Mouse (Mus musculus) neural tube, embryonic 12.5 days (tissue): Measurements from ENCODE around the gene Maco1. TPM values are rescaled to one million over a fixed set of nuclear protein-coding genes. Genes with fewer than 3 reads are reported as not detected.
A peak's percentile ranks its signal among the peaks of the same experiment; 100 is the strongest.

Source experiments
- ATAC-seq: fragments of 200-750 bp; cut with Nextera tagmentation; 2 replicates; pipeline ENCODE4 v1.8.0; 2017; ENCODE audit warnings: low read depth, mild to moderate bottlenecking, moderate TSS enrichment, moderate library complexity; ENCODE audit not compliant: low FRiP score
- H3K27ac ChIP-seq: fragments of 300-500 bp; sonication (generic); 2 replicates; pipeline ENCODE4 v1.5.1; 2016
- H3K27me3 ChIP-seq: fragments of 300-500 bp; sonication (generic); replicated peaks from 2 replicates; pipeline ENCODE4 v1.6.1; 2016; ENCODE audit warnings: mild to moderate bottlenecking
- H3K36me3 ChIP-seq: fragments of 300-500 bp; sonication (generic); 2 replicates; pipeline ENCODE4 v1.6.1; 2016; ENCODE audit warnings: mild to moderate bottlenecking
- H3K4me1 ChIP-seq: fragments of 300-500 bp; sonication (generic); 2 replicates; pipeline ENCODE4 v1.6.1; 2016
- H3K4me2 ChIP-seq: fragments of 300-500 bp; sonication (generic); replicated peaks from 2 replicates; pipeline ENCODE4 v1.6.1; 2016; ENCODE audit warnings: mild to moderate bottlenecking
- H3K4me3 ChIP-seq: fragments of 300-500 bp; sonication (generic); 2 replicates; pipeline ENCODE4 v1.5.1; 2016
- H3K9ac ChIP-seq: fragments of 300-500 bp; sonication (generic); 2 replicates; pipeline ENCODE4 v1.6.1; 2016; ENCODE audit warnings: mild to moderate bottlenecking
- H3K9me3 ChIP-seq: fragments of 300-500 bp; sonication (generic); 2 replicates; pipeline ENCODE4 v1.6.1; 2016; ENCODE audit warnings: mild to moderate bottlenecking
- WGBS: fragments of 180-500 bp; shearing (Covaris S2); methylation state at CpG from one replicate; pipeline ENCODE4 v1.1.7; 2016; 5-methylcytosine and 5-hydroxymethylcytosine counted together
- polyA plus RNA-seq: library from polyadenylated mRNA; unstranded; fragments of >200 nt; fragmentation: Nextera tagmentation; extraction: Ambion mirVana; gene quantifications from 2 replicates; pipeline ENCODE4 v1.2.1, GENCODE M21; 2016

Maco1 gene
- 92.8 and 96.9 TPM in 2 replicates for polyA plus RNA-seq

DNA sequence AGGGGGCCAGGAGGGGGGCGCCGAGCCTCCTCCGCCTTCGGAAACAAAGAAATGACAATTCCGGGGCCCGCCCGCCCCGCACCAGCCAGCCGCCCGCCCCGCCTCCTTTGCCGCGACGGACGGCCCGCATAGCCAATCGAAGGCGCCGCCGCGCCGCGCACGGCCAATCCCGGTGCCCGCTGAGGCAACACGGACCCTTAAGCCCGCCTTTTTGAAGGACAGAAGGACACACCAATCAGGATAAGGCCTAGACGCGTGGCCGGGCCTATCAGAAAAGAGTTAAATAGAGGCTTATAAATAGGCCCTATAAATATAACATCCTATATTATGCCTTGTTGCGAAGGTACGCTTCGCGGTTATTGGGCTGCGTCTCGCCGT is at the start of gene Maco1:
Maco1 (minus strand) TSS at position 87 of the 378 bp plus-strand sequence.
- Histone ChIP-seq H3K4me3 (peak within 1 kb of the TSS; percentile 99), H3K9me3 (no peaks in the 10 kb centered on the region), H3K36me3 (no peaks in the 10 kb centered on the region), H3K4me1 (peaks cover 21% of the 10 kb centered on the region), H3K27me3 (peaks cover 17% of the 10 kb centered on the region; the same call in 1 of the 2 replicates), H3K27ac (peak within 1 kb of the TSS; percentile 93), H3K4me2 (peak within 1 kb of the TSS; percentile 85), H3K9ac (peak within 1 kb of the TSS; percentile 99)
- peak; percentile 98 for ATAC-seq
- WGBS: under 1% methylated on average over 37 of the region's 38 CpGs

- no peak overlapping the region for H3K4me3 ChIP-seq
- H3K4me2 ChIP-seq: no peak overlapping the region
- ATAC-seq: no peak
- no peak overlapping the region for H3K27ac ChIP-seq
- H3K9ac ChIP-seq: no peak overlapping the region
- no peaks in the 10 kb centered on the region for H3K4me1 ChIP-seq
- H3K27me3 ChIP-seq: no peaks in the 10 kb centered on the region
- peaks cover 97% of the 10 kb centered on the region for H3K36me3 ChIP-seq
- 94% methylated on average over 8 of the region's 8 CpGs for WGBS
- H3K9me3 ChIP-seq: no peaks in the 10 kb centered on the region
Measured at GRCm38 (mm10) chr4:134901126-134901525, 48.0 kb upstream of the Maco1 start.

GRCm38 (mm10) chr4:134897256-134897655 is 44.1 kb upstream of the Maco1 start:
- ATAC-seq: no peak
- no peak overlapping the region for H3K4me3 ChIP-seq
- H3K36me3 ChIP-seq: peaks cover 63% of the 10 kb centered on the region
- no peaks in the 10 kb centered on the region for H3K9me3 ChIP-seq
- H3K4me2 ChIP-seq: no peak overlapping the region
- no peak overlapping the region for H3K27ac ChIP-seq
- H3K4me1 ChIP-seq: 0 out of 2 replicates have a peak, but pooled peaks cover 3% of the 10 kb centered on the region
- no peak overlapping the region for H3K9ac ChIP-seq
- no peaks in the 10 kb centered on the region for H3K27me3 ChIP-seq
- 87% methylated on average over 6 of the region's 6 CpGs for WGBS

DNA sequence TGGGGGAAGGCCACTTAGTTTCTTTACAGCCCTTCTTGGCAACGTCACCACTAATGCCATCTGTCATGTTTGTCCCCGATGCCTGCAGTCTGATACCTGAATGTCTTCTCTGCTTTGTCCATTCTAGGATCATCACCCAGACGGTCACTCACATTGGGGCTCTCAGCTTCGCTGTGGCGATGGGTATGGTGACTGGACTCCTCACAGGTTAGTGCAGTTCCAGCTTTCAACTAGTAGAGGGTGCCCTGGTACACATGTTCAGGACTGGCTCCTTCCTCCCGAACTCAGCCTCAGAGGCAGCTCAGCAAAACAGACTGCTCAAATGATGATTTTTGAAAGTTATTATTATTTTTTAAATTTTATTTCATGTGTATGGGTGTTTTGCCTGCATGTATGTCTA is 39.0 kb upstream of the Maco1 start:
- 83% methylated on average over 6 of the region's 6 CpGs for WGBS
- no peak overlapping the region for H3K9ac ChIP-seq
- H3K4me3 ChIP-seq: no peak overlapping the region
- peaks cover 14% of the 10 kb centered on the region for H3K36me3 ChIP-seq
- H3K27me3 ChIP-seq: no peaks in the 10 kb centered on the region
- ATAC-seq: no peak
- H3K27ac ChIP-seq: no peak overlapping the region
- H3K4me2 ChIP-seq: no peak overlapping the region
- no peaks in the 10 kb centered on the region for H3K9me3 ChIP-seq
- 0 out of 2 replicates have a peak, but pooled peaks cover 3% of the 10 kb centered on the region for H3K4me1 ChIP-seq

- no peak for ATAC-seq
- no peak overlapping the region for H3K9ac ChIP-seq
- no peak overlapping the region for H3K4me3 ChIP-seq
- H3K27me3 ChIP-seq: 0 out of 2 replicates have a peak, but pooled peaks cover 2% of the 10 kb centered on the region
- H3K9me3 ChIP-seq: no peaks in the 10 kb centered on the region
- no peak overlapping the region for H3K27ac ChIP-seq
- 91% methylated on average over 4 of the region's 4 CpGs for WGBS
- H3K4me2 ChIP-seq: no peak overlapping the region
- H3K4me1 ChIP-seq: peaks cover 5% of the 10 kb centered on the region; the same call in 1 of the 2 replicates
- H3K36me3 ChIP-seq: no peaks in the 10 kb centered on the region
Measured at GRCm38 (mm10) chr4:134884364-134884763, 31.2 kb upstream of the Maco1 start.

DNA sequence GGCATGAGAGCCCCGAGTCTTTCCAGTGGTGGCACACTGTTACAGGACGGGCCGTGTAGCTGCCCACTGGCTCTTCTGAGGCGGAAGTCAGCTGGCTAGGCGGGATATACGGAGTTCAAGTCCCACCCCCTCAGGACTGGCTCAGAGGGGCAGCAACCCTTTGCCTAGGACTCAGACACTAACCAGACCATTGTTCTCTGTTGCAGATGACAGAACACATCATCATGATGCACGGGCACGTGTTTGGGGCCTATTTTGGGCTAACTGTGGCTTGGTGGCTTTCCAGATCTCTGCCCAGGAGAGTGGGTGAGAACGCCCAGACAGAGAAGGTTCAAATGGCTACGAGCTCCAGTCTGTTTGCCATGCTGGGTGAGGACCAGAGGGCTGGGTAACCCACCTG is 30.7 kb upstream of the Maco1 start:
- 90% methylated on average over 10 of the region's 10 CpGs for WGBS
- Histone ChIP-seq H3K27me3 (0 out of 2 replicates have a peak, but pooled peaks cover 2% of the 10 kb centered on the region), H3K4me2 (no peak overlapping the region), H3K9me3 (no peaks in the 10 kb centered on the region), H3K4me1 (peaks cover 6% of the 10 kb centered on the region; the same call in 1 of the 2 replicates), H3K9ac (no peak overlapping the region), H3K4me3 (no peak overlapping the region), H3K36me3 (no peaks in the 10 kb centered on the region), H3K27ac (no peak overlapping the region)
- ATAC-seq: no peak

GRCm38 (mm10) chr4:134883266-134883665 is 30.1 kb upstream of the Maco1 start:
- WGBS: 29% methylated on average over 7 of the region's 7 CpGs
- no peaks in the 10 kb centered on the region for H3K36me3 ChIP-seq
- H3K4me3 ChIP-seq: no peak overlapping the region
- 0 out of 2 replicates have a peak, but pooled peaks cover 2% of the 10 kb centered on the region for H3K27me3 ChIP-seq
- no peak overlapping the region for H3K4me2 ChIP-seq
- no peak for ATAC-seq
- H3K27ac ChIP-seq: no peak overlapping the region
- peaks cover 6% of the 10 kb centered on the region; the same call in 1 of the 2 replicates for H3K4me1 ChIP-seq
- H3K9me3 ChIP-seq: no peaks in the 10 kb centered on the region
- no peak overlapping the region for H3K9ac ChIP-seq

- H3K4me2 ChIP-seq: peak overlapping the region; percentile 60
- H3K9ac ChIP-seq: no peak overlapping the region
- peaks cover 6% of the 10 kb centered on the region; the same call in 1 of the 2 replicates for H3K4me1 ChIP-seq
- WGBS: 35% methylated on average over 6 of the region's 6 CpGs
- H3K27me3 ChIP-seq: 0 out of 2 replicates have a peak, but pooled peaks cover 2% of the 10 kb centered on the region
- H3K4me3 ChIP-seq: no peak overlapping the region
- H3K36me3 ChIP-seq: no peaks in the 10 kb centered on the region
- ATAC-seq: no peak
- no peak overlapping the region for H3K27ac ChIP-seq
- no peaks in the 10 kb centered on the region for H3K9me3 ChIP-seq
Measured at GRCm38 (mm10) chr4:134880041-134880440, 26.9 kb upstream of the Maco1 start.

GRCm38 (mm10) chr4:134879410-134879981 is 26.4 kb upstream of the Maco1 start:
- no peak overlapping the region for H3K27ac ChIP-seq
- H3K4me1 ChIP-seq: peaks cover 6% of the 10 kb centered on the region; the same call in 1 of the 2 replicates
- peak overlapping the region; percentile 60 for H3K4me2 ChIP-seq
- H3K36me3 ChIP-seq: no peaks in the 10 kb centered on the region
- H3K9ac ChIP-seq: no peak overlapping the region
- H3K4me3 ChIP-seq: no peak overlapping the region; the same call in 1 of the 2 replicates
- ATAC-seq: peak; percentile 17; the same call in 1 of the 2 replicates
- 0 out of 2 replicates have a peak, but pooled peaks cover 2% of the 10 kb centered on the region for H3K27me3 ChIP-seq
- WGBS: 4% methylated on average over 17 of the region's 17 CpGs
- H3K9me3 ChIP-seq: no peaks in the 10 kb centered on the region

GRCm38 (mm10) chr4:134876171-134876570 is 23.0 kb upstream of the Maco1 start:
- Histone ChIP-seq H3K36me3 (no peaks in the 10 kb centered on the region), H3K27me3 (no peaks in the 10 kb centered on the region), H3K4me3 (no peak overlapping the region), H3K9me3 (no peaks in the 10 kb centered on the region), H3K4me1 (peaks cover 6% of the 10 kb centered on the region; the same call in 1 of the 2 replicates), H3K9ac (no peak overlapping the region), H3K4me2 (no peak overlapping the region), H3K27ac (no peak overlapping the region)
- 90% methylated on average over 9 of the region's 9 CpGs for WGBS
- ATAC-seq: no peak

DNA sequence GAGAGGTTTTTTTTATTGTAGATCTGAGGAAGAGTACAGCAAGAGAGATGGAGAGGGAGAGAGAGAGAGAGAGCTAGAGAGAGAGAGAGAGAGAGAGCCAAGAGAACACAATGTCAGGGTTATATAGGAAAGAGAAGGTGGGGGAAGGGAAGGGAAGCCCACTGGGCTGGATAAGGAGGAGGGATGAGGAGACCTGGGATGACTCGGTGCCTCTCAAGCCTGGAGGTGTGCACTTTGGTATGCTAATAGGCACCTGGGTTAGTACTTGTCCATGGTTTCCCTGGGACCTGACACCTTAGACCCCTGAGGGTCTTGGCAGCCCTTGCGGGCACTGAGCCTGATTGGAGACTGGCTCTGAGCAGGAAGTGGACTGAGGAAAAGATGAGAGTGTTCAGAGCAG is 18.8 kb upstream of the Maco1 start:
- Histone ChIP-seq H3K9me3 (no peaks in the 10 kb centered on the region), H3K9ac (no peak overlapping the region), H3K27me3 (peaks cover 25% of the 10 kb centered on the region), H3K4me1 (no peaks in the 10 kb centered on the region), H3K4me2 (no peak overlapping the region), H3K4me3 (no peak overlapping the region), H3K36me3 (no peaks in the 10 kb centered on the region), H3K27ac (no peak overlapping the region)
- ATAC-seq: no peak
- WGBS: 44% methylated on average over 2 of the region's 2 CpGs

DNA sequence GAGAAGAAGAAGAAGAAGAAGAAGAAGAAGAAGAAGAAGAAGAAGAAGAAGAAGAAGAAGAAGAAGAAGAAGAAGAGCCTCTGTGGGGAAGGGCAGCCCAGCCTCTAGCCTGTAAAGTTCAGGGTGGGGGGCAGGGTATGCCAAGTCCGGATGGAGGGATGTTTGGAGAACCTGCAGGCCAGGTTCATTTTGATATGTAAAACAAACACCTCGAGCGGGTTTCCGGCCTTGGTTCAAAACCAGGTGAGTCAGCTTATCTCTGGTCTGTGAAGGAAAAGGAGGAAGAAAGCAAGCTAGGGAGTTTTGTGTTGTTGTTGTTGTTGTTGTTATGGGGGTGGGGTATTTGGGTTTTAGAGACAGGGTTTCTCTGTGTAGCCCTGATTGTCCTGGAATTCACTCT is 18.3 kb upstream of the Maco1 start:
- H3K4me1 ChIP-seq: no peaks in the 10 kb centered on the region
- no peaks in the 10 kb centered on the region for H3K9me3 ChIP-seq
- H3K27ac ChIP-seq: no peak overlapping the region
- no peak for ATAC-seq
- H3K4me2 ChIP-seq: no peak overlapping the region
- H3K36me3 ChIP-seq: no peaks in the 10 kb centered on the region
- H3K4me3 ChIP-seq: no peak overlapping the region
- WGBS: 35% methylated on average over 4 of the region's 4 CpGs
- H3K9ac ChIP-seq: no peak overlapping the region
- peaks cover 25% of the 10 kb centered on the region for H3K27me3 ChIP-seq
